21 mouse cellular contexts compared by ENCODE assay signal in genomic region chr14:110013229-110013628, GRCm38 (mm10).
DNase-seq lines count a peak whose midpoint lies in the region; ATAC-seq and TF ChIP-seq lines count a peak whose summit lies in the region.
"Had no signal": no experiment of that assay in that cellular context is flagged by ENCODE, and none has a peak within 500 bp of the region (broad histone marks: within the 10 kb centered on the region; RNA-seq: fewer than 3 reads in every experiment).

No protein-coding gene starts in this region.

- in situ Hi-C loops in Patski (cut with MboI; ENCODE audit: low pct_unique_long_range_greater_than_20kb), result no loop called here

- no peak overlapping the region for H3K4me3 ChIP-seq in stomach, embryonic 14.5 days (ENCODE audit: low read depth, low read length)
- no peak overlapping the region for H3K4me3 ChIP-seq in stomach, postnatal 0 days (ENCODE audit: low read depth, low read length)
- H3K4me3 ChIP-seq: embryonic facial prominence, embryonic 13.5 days; embryonic facial prominence, embryonic 15.5 days; forebrain, embryonic 13.5 days; forebrain, embryonic 15.5 days had no signal

- H3K4me1 ChIP-seq in stomach, embryonic 14.5 days (ENCODE audit: control insufficient read depth, insufficient read depth, low read length), result no peaks in the 10 kb centered on the region
- no peaks in the 10 kb centered on the region for H3K4me1 ChIP-seq in stomach, postnatal 0 days (replicated peaks; ENCODE audit: control insufficient read depth, insufficient read depth)
- H3K4me1 ChIP-seq: embryonic facial prominence, embryonic 13.5 days; embryonic facial prominence, embryonic 15.5 days; forebrain, embryonic 13.5 days; forebrain, embryonic 15.5 days had no signal

- peak overlapping the region; percentile 27; the same call in 1 of the 2 replicates for H3K27ac ChIP-seq in stomach, embryonic 14.5 days (ENCODE audit: low read length)
- H3K27ac ChIP-seq in stomach, postnatal 0 days (replicated peaks), result no peak overlapping the region
- H3K27ac ChIP-seq: embryonic facial prominence, embryonic 13.5 days; embryonic facial prominence, embryonic 15.5 days; forebrain, embryonic 13.5 days; forebrain, embryonic 15.5 days had no signal

- DNase-seq in stomach, postnatal 0 days (ENCODE audit: low spot score), result no peak
- DNase-seq in Patski (ENCODE audit: low read depth, low spot score), result no peak
- no peak for DNase-seq in lung, adult 18-20 months
- no peak for DNase-seq in layer of hippocampus, postnatal 14 days (ENCODE audit: low spot score in 2 of 2)
- DNase-seq: adrenal gland, adult 2 months; adrenal gland, postnatal 10 days; adrenal gland, postnatal 25 days; B cell, adult 2 months; cerebellum, adult 11 months; cerebellum, adult 18-20 months; cerebellum, adult 8-10 months; cerebellum, adult 9-11 months; cerebellum, postnatal 14 days; cerebellum, postnatal 36 days; embryo, embryonic 11 days; forebrain, postnatal 0 days had no signal

- H3K9ac ChIP-seq in stomach, embryonic 14.5 days (replicated peaks; ENCODE audit: low read depth, low read length), result no peak overlapping the region
- no peak overlapping the region for H3K9ac ChIP-seq in stomach, postnatal 0 days (ENCODE audit: low read length)
- H3K9ac ChIP-seq: embryonic facial prominence, embryonic 13.5 days; embryonic facial prominence, embryonic 15.5 days; forebrain, embryonic 13.5 days; forebrain, embryonic 15.5 days; forebrain, postnatal 0 days had no signal

- no peaks in the 10 kb centered on the region for H3K27me3 ChIP-seq in stomach, embryonic 14.5 days (ENCODE audit: control insufficient read depth, insufficient read depth, low read length)
- H3K27me3 ChIP-seq in stomach, postnatal 0 days (ENCODE audit: control insufficient read depth, insufficient read depth, low read length), result no peaks in the 10 kb centered on the region
- H3K27me3 ChIP-seq in Patski, result no peaks in the 10 kb centered on the region
- H3K27me3 ChIP-seq: embryonic facial prominence, embryonic 13.5 days; embryonic facial prominence, embryonic 15.5 days; forebrain, embryonic 13.5 days; forebrain, embryonic 15.5 days had no signal

- CTCF ChIA-PET in Patski (lab: Charles Lee), result no interaction called here

- no peaks in the 10 kb centered on the region for H3K36me3 ChIP-seq in stomach, embryonic 14.5 days (ENCODE audit: control insufficient read depth, insufficient read depth, low read length)
- no peaks in the 10 kb centered on the region for H3K36me3 ChIP-seq in stomach, postnatal 0 days (ENCODE audit: control insufficient read depth, insufficient read depth, low read length)
- H3K36me3 ChIP-seq: embryonic facial prominence, embryonic 13.5 days; embryonic facial prominence, embryonic 15.5 days; forebrain, embryonic 15.5 days had no signal

- WGBS in stomach, embryonic 14.5 days, result 67% methylated on average over 1 of the region's 1 CpGs
- WGBS in stomach, postnatal 0 days, result 60% methylated on average over 1 of the region's 1 CpGs

- no peak for ATAC-seq in stomach, embryonic 14.5 days (ENCODE audit: insufficient number of reproducible peaks, insufficient read depth, low FRiP score, low read depth)
- ATAC-seq in stomach, postnatal 0 days (ENCODE audit: low FRiP score, low TSS enrichment), result no peak
- peak; percentile 71 for ATAC-seq in Patski
- ATAC-seq: forebrain, embryonic 13.5 days; forebrain, embryonic 15.5 days; forebrain, postnatal 0 days had no signal

- POLR2A ChIA-PET in Patski (lab: Charles Lee), result no interaction called here

- H3K4me2 ChIP-seq in stomach, embryonic 14.5 days (replicated peaks; ENCODE audit: low read depth, low read length), result no peak overlapping the region
- H3K4me2 ChIP-seq in stomach, postnatal 0 days (replicated peaks; ENCODE audit: low read depth), result no peak overlapping the region
- H3K4me2 ChIP-seq: embryonic facial prominence, embryonic 13.5 days; embryonic facial prominence, embryonic 15.5 days; forebrain, embryonic 13.5 days; forebrain, embryonic 15.5 days had no signal

- no peak for TF ChIP-seq CTCF in stomach, postnatal 0 days (IDR thresholded peaks at IDR 0.05; ENCODE audit: low read depth)
- no peak for TF ChIP-seq CTCF in Patski (IDR thresholded peaks at IDR 0.05)

- no peaks in the 10 kb centered on the region for H3K9me3 ChIP-seq in stomach, embryonic 14.5 days (ENCODE audit: control insufficient read depth, low read depth, low read length)
- H3K9me3 ChIP-seq in stomach, postnatal 0 days (ENCODE audit: control insufficient read depth, low read length), result no peaks in the 10 kb centered on the region
- H3K9me3 ChIP-seq: embryonic facial prominence, embryonic 13.5 days; embryonic facial prominence, embryonic 15.5 days; forebrain, embryonic 13.5 days; forebrain, embryonic 15.5 days had no signal

- no peak for TF ChIP-seq EP300 in stomach, postnatal 0 days (optimal IDR thresholded peaks at IDR 0.05)
